Mouse (Mus musculus) brown adipose tissue, adult 24 weeks (tissue): Measurements from ENCODE around the gene Hipk3. TPM values are rescaled to one million over a fixed set of nuclear protein-coding genes. Genes with fewer than 3 reads are reported as not detected.

Experiments
- H3K27ac ChIP-seq: fragments of 200-500 bp; replicated peaks from 2 replicates; pipeline ENCODE4 v1.5.1; 2012; ENCODE audit warnings: low read depth, mild to moderate bottlenecking, low read length
- H3K4me1 ChIP-seq: fragments of 200-500 bp; 2 replicates; pipeline ENCODE4 v1.6.1; 2012; ENCODE audit warnings: low read length, mixed read lengths; ENCODE audit not compliant: control insufficient read depth, insufficient read depth, insufficient read length
- H3K4me3 ChIP-seq: fragments of 200-500 bp; 2 replicates; pipeline ENCODE4 v1.5.1; 2012; ENCODE audit warnings: low read depth, mild to moderate bottlenecking, low read length, moderate library complexity; ENCODE audit not compliant: insufficient read depth
- polyA plus RNA-seq: library from polyadenylated mRNA; stranded (reverse); fragments of >200 nt; gene quantifications from 2 replicates; pipeline ENCODE4 v1.2.4, GENCODE M21; 2012; ENCODE audit not compliant: missing spikeins, insufficient read depth, insufficient read length

Hipk3 gene
- polyA plus RNA-seq, 1 experiment, result 54.9 TPM

DNA sequence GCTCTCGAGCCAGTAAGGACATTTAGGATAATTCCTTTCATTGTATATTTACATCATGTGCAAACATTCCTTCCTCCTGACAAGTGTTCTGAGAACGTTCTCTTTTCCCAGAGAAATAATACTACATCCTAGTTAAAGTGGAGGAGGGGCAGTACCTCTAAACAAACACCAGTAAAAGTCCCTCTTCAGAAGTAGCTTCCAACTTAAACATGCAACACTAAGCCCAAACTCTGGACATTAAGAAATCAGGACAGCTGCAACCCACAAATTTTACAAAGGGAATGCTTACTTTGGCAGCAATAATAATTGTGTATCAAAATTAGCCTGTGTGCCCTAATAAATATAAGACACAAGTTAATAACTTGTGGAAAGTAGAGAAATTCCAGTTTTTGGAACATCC, 3.5 kb downstream of the Hipk3 start:
- peaks cover 5% of the 10 kb centered on the region for H3K4me1 ChIP-seq
- no peak overlapping the region for H3K4me3 ChIP-seq
- no peak overlapping the region for H3K27ac ChIP-seq

- Histone ChIP-seq H3K27ac (no peak overlapping the region), H3K4me1 (peaks cover 7% of the 10 kb centered on the region), H3K4me3 (no peak overlapping the region)
Measured at GRCm38 (mm10) chr2:104489851-104490250, 4.4 kb downstream of the Hipk3 start.

DNA sequence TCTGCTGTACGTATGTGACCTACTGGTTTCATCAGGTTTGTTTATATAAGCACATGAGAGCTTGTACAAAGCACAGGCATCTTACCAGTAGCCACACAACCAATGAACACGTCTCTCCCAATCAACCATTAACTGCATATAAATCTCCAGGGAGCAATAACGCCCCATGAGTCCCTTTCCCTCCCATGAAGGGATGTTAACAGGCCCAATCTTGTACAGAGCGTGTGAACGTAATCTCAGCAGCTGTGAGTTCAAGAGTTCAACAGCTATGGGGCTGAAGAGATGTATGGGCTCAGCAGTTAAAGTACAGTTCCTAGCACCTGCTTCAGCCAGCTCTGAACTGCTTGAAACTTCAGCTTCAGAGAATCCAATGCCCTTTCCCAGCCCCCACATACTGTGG, 9.8 kb downstream of the Hipk3 start:
- Histone ChIP-seq H3K27ac (no peak overlapping the region; the same call in 1 of the 2 replicates), H3K4me3 (no peak overlapping the region), H3K4me1 (peaks cover 15% of the 10 kb centered on the region)

- no peak overlapping the region for H3K4me3 ChIP-seq
- no peak overlapping the region for H3K27ac ChIP-seq
- H3K4me1 ChIP-seq, result peaks cover 17% of the 10 kb centered on the region
Measured at GRCm38 (mm10) chr2:104482156-104482555, 12.1 kb downstream of the Hipk3 start.

DNA sequence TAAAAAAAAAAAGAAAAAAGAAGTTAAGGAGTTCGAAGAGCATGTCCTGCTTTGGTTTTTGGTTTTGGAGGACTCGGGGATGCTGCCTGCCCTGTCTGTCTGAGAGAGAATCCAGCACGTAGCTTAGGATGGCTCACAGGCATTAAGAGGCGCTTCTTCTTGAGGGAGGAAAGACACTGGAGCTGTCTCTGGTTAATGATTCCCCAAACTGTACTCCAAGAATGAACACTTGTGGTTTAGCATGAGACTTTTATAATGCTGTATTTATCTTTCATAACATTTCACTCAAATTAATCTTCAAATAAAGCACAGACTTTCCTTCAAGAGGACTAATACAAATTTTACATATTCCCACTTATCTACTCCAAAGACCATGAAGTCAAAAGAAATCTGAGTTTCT, 15.2 kb downstream of the Hipk3 start:
- Histone ChIP-seq H3K4me3 (no peak overlapping the region), H3K4me1 (peaks cover 12% of the 10 kb centered on the region), H3K27ac (no peak overlapping the region)

DNA sequence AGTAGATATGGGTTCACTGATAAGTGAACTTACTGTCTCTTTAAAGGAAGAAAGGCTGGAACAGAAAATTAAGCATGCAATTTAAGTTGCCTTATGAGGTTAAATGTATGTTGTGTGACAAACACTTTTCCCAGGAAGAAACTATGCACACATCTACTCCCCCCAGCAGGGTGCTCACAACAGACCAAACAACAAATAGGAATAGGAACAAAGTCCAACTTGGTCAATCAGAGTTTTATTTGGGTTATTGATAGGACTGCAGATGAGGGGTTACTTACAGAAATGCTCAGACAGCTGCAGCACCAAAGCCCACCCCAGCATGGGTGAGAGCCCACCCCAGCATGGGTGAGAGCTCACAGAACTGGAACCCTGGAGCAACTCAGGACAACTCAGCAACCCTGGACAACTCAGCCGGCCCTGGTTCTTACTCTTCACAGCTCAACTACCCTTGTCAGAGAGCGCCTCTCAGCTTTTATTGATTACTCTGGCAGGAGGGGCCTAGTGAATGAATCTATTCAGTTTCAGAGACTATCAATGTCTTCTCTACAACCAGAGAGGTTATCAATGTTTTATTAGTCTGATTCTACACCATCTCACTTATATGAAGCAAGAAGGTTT, 16.7 kb downstream of the Hipk3 start:
- H3K4me3 ChIP-seq, result no peak overlapping the region

GRCm38 (mm10) chr2:104472056-104472455, 22.2 kb downstream of the Hipk3 start:
- Histone ChIP-seq H3K4me3 (no peak overlapping the region), H3K4me1 (0 out of 2 replicates have a peak, but pooled peaks cover 8% of the 10 kb centered on the region), H3K27ac (no peak overlapping the region)

More for the DNA sequence above, 16.7 kb downstream of the Hipk3 start:
- Histone ChIP-seq H3K27ac (no peak overlapping the region), H3K4me1 (peaks cover 7% of the 10 kb centered on the region; the same call in 1 of the 2 replicates)

- Histone ChIP-seq H3K4me3 (no peak overlapping the region), H3K27ac (no peak overlapping the region), H3K4me1 (0 out of 2 replicates have a peak, but pooled peaks cover 8% of the 10 kb centered on the region)
Measured at GRCm38 (mm10) chr2:104471161-104471560, 23.1 kb downstream of the Hipk3 start.

GRCm38 (mm10) chr2:104470536-104470935, 23.7 kb downstream of the Hipk3 start:
- Histone ChIP-seq H3K4me3 (no peak overlapping the region), H3K4me1 (0 out of 2 replicates have a peak, but pooled peaks cover 8% of the 10 kb centered on the region), H3K27ac (no peak overlapping the region)

- H3K4me3 ChIP-seq, result no peak overlapping the region
- H3K27ac ChIP-seq, result 0 out of 2 replicates have a peak overlapping the region, but pooled peaks have one; percentile 54
- peaks cover 8% of the 10 kb centered on the region; the same call in 1 of the 2 replicates for H3K4me1 ChIP-seq
Measured at GRCm38 (mm10) chr2:104468419-104468818, 25.8 kb downstream of the Hipk3 start.

GRCm38 (mm10) chr2:104466908-104467616, 27.2 kb downstream of the Hipk3 start:
- H3K4me3 ChIP-seq, result no peak overlapping the region
- H3K27ac ChIP-seq, result no peak overlapping the region
- H3K4me1 ChIP-seq, result peaks cover 9% of the 10 kb centered on the region

DNA sequence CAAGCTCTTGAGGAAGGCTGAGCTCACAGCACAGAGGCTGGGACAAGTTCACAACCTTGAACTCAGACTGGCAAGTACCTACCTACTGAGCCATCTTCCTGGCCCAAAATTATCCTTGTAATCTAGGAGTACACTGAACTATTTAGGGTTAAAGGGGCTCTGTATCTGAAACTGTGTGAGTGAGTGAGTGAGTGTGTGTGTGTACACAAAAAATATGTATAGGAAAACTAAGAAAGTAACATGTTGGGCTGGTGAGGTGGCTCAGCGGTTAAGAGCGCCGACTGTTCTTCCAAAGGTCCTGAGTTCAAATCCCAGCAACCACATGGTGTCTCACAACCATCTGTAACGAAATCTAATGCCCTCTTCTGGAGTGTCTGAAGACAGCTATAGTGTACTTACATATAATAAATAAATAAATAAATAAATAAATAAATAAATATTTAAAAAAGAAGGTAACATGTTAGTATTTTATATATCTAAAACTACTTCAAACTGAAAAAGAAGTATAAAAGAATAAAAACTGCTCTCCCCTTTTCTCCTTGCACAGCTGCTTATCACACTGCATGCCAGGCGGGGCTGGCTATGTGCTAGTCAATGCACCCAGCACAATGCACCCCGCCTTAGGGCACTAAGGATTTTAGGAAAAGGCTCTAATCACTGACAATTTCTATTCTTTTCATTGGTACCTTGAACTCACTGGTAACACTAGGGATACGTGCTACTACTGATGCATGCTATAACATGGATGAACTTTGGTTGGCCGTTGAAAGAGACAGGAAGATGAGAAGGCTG, 28.4 kb downstream of the Hipk3 start:
- no peak overlapping the region for H3K27ac ChIP-seq
- H3K4me3 ChIP-seq, result no peak overlapping the region
- H3K4me1 ChIP-seq, result peaks cover 8% of the 10 kb centered on the region

GRCm38 (mm10) chr2:104460021-104460420, 34.2 kb downstream of the Hipk3 start:
- Histone ChIP-seq H3K27ac (no peak overlapping the region), H3K4me1 (peaks cover 24% of the 10 kb centered on the region), H3K4me3 (no peak overlapping the region)

GRCm38 (mm10) chr2:104458569-104459332, 35.5 kb downstream of the Hipk3 start:
- H3K4me1 ChIP-seq, result peaks cover 27% of the 10 kb centered on the region
- H3K4me3 ChIP-seq, result no peak overlapping the region
- no peak overlapping the region for H3K27ac ChIP-seq

DNA sequence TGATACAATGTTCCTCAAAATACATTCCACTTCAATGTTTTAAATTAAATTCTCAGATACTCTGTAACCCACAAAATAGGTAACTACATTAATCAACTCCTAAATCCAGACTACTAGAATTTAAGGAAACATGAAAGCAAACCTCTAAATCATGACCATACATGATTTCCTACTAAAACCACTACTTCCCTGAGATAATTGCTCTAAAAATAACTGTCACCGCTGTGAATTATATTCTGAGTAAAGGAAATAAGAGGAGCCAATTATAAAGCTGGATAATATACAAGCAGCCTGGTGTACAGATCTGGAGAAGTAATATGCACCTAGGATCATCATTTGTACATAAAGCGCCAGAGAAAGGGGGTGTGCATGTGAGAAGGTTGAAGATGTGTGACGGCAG, 37.1 kb downstream of the Hipk3 start:
- Histone ChIP-seq H3K4me3 (no peak overlapping the region), H3K27ac (no peak overlapping the region), H3K4me1 (peaks cover 28% of the 10 kb centered on the region)
